Comparison of ENCODE assay signal across 26 mouse cellular contexts in the genomic region with DNA sequence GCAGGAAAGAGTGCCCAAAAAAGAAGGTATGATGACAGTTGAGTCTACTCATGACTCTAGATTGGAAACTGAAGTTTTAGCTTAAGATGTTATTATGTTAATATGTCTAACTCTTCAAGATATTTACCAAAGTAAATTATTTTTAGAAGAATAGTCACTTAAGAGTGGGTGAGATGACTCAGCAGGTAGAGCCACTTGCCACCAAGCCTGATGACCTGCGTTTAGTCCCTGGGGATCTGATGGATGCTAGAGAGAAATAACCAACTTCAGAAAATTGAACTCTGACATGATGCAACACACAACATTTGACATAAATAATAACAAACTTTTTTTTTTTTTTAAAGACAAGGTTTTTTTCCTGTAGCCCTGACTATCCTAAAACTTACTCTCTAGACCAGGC. TPM values are rescaled to one million over a fixed set of nuclear protein-coding genes. Genes with fewer than 3 reads are reported as not detected.
A peak's percentile ranks its signal among the peaks of the same experiment; 100 is the strongest.
DNase-seq lines count a peak whose midpoint lies in the region; ATAC-seq and TF ChIP-seq lines count a peak whose summit lies in the region.
"Had no signal": no experiment of that assay in that cellular context is flagged by ENCODE, and none has a peak within 500 bp of the region (broad histone marks: within the 10 kb centered on the region; RNA-seq: fewer than 3 reads in every experiment).

No protein-coding gene starts in this region.

- WGBS in intestine, postnatal 0 days = 92% methylated on average over 1 of the region's 1 CpGs
- WGBS in intestine, embryonic 15.5 days = 87% methylated on average over 1 of the region's 1 CpGs
- 67% methylated on average over 1 of the region's 1 CpGs for WGBS in liver, embryonic 15.5 days (ENCODE audit: insufficient replicate concordance)

- no peaks in the 10 kb centered on the region for H3K9me3 ChIP-seq in intestine, postnatal 0 days (ENCODE audit: control insufficient read depth)
- no peaks in the 10 kb centered on the region for H3K9me3 ChIP-seq in intestine, embryonic 15.5 days
- H3K9me3 ChIP-seq in liver, embryonic 15.5 days (replicated peaks) = no peaks in the 10 kb centered on the region
- H3K9me3 ChIP-seq: embryonic facial prominence, embryonic 10.5 days; embryonic facial prominence, embryonic 15.5 days; forebrain, embryonic 13.5 days; G1E; heart, embryonic 15.5 days; lung, embryonic 15.5 days; midbrain, embryonic 10.5 days; midbrain, embryonic 15.5 days; neural tube, embryonic 15.5 days had no signal

- no peaks in the 10 kb centered on the region for H3K4me1 ChIP-seq in intestine, postnatal 0 days (replicated peaks; ENCODE audit: control insufficient read depth, insufficient read depth, low read length)
- H3K4me1 ChIP-seq in intestine, embryonic 15.5 days (replicated peaks) = no peaks in the 10 kb centered on the region
- peaks cover 53% of the 10 kb centered on the region for H3K4me1 ChIP-seq in liver, embryonic 15.5 days (replicated peaks)
- H3K4me1 ChIP-seq: embryonic facial prominence, embryonic 10.5 days; embryonic facial prominence, embryonic 15.5 days; forebrain, embryonic 13.5 days; lung, embryonic 15.5 days; midbrain, embryonic 10.5 days; midbrain, embryonic 15.5 days; neural tube, embryonic 15.5 days had no signal

- no peak for ATAC-seq in intestine, postnatal 0 days
- ATAC-seq in intestine, embryonic 15.5 days = no peak
- no peak for ATAC-seq in liver, embryonic 15.5 days (ENCODE audit: insufficient read depth)
- ATAC-seq: forebrain, embryonic 13.5 days; midbrain, embryonic 15.5 days had no signal

- no peaks in the 10 kb centered on the region for H3K27me3 ChIP-seq in intestine, postnatal 0 days (replicated peaks; ENCODE audit: control insufficient read depth, insufficient read depth, low read length)
- H3K27me3 ChIP-seq in intestine, embryonic 15.5 days (replicated peaks) = no peaks in the 10 kb centered on the region
- H3K27me3 ChIP-seq in liver, embryonic 15.5 days = no peaks in the 10 kb centered on the region
- H3K27me3 ChIP-seq: embryonic facial prominence, embryonic 15.5 days; forebrain, embryonic 13.5 days; heart, embryonic 15.5 days; lung, embryonic 15.5 days; midbrain, embryonic 15.5 days; neural tube, embryonic 15.5 days had no signal

- no peak for TF ChIP-seq CTCF in intestine, postnatal 0 days (IDR thresholded peaks at IDR 0.05; ENCODE audit: low read depth)

- H3K4me3 ChIP-seq in intestine, postnatal 0 days (ENCODE audit: low read depth, low read length) = no peak overlapping the region
- no peak overlapping the region for H3K4me3 ChIP-seq in intestine, embryonic 15.5 days (replicated peaks)
- H3K4me3 ChIP-seq in liver, embryonic 15.5 days (replicated peaks) = no peak overlapping the region
- H3K4me3 ChIP-seq: embryonic facial prominence, embryonic 10.5 days; embryonic facial prominence, embryonic 15.5 days; forebrain, embryonic 13.5 days; heart, embryonic 15.5 days; lung, embryonic 15.5 days; midbrain, embryonic 10.5 days; midbrain, embryonic 15.5 days; neural tube, embryonic 15.5 days had no signal

- H3K4me2 ChIP-seq in intestine, postnatal 0 days (replicated peaks; ENCODE audit: low read depth) = no peak overlapping the region
- no peak overlapping the region for H3K4me2 ChIP-seq in intestine, embryonic 15.5 days (replicated peaks)
- H3K4me2 ChIP-seq in liver, embryonic 15.5 days = no peak overlapping the region
- H3K4me2 ChIP-seq: embryonic facial prominence, embryonic 15.5 days; forebrain, embryonic 13.5 days; heart, embryonic 15.5 days; hindbrain, embryonic 14.5 days; lung, embryonic 15.5 days; midbrain, embryonic 15.5 days; neural tube, embryonic 15.5 days had no signal

- H3K27ac ChIP-seq in intestine, postnatal 0 days (ENCODE audit: low read depth, low read length) = 0 out of 2 replicates have a peak overlapping the region, but pooled peaks have one; percentile 35
- no peak overlapping the region for H3K27ac ChIP-seq in intestine, embryonic 15.5 days
- H3K27ac ChIP-seq in liver, embryonic 15.5 days (replicated peaks) = peak overlapping the region; percentile 89
- H3K27ac ChIP-seq: embryonic facial prominence, embryonic 10.5 days; embryonic facial prominence, embryonic 15.5 days; forebrain, embryonic 13.5 days; hindbrain, embryonic 14.5 days; lung, embryonic 15.5 days; midbrain, embryonic 10.5 days; midbrain, embryonic 15.5 days; neural tube, embryonic 15.5 days had no signal

- DNase-seq in liver = peak; percentile 38
- DNase-seq in kidney, adult 8-10 months = no peak
- DNase-seq in left cerebral cortex, adult 9 months (ENCODE audit: low spot score in 2 of 2) = no peak
- DNase-seq: adrenal gland, adult 8-10 months; cerebellum, adult 8-10 months; cerebellum, postnatal 25 days; gastrocnemius, postnatal 14 days; heart, postnatal 4 days; kidney, adult 9 months; kidney, postnatal 25 days; left cerebral cortex, postnatal 4 days; retina, postnatal 1 day; right cerebral cortex, postnatal 14 days had no signal

- H3K36me3 ChIP-seq in intestine, postnatal 0 days (ENCODE audit: control insufficient read depth, insufficient read depth) = peaks cover 70% of the 10 kb centered on the region
- peaks cover 18% of the 10 kb centered on the region for H3K36me3 ChIP-seq in intestine, embryonic 15.5 days
- peaks cover 85% of the 10 kb centered on the region for H3K36me3 ChIP-seq in liver, embryonic 15.5 days (replicated peaks)

- no peak overlapping the region for H3K9ac ChIP-seq in intestine, postnatal 0 days (ENCODE audit: low read depth, low read length)
- H3K9ac ChIP-seq in intestine, embryonic 15.5 days = no peak overlapping the region
- no peak overlapping the region for H3K9ac ChIP-seq in liver, embryonic 15.5 days
- H3K9ac ChIP-seq: embryonic facial prominence, embryonic 15.5 days; forebrain, embryonic 13.5 days; heart, embryonic 15.5 days; hindbrain, embryonic 14.5 days; lung, embryonic 15.5 days; midbrain, embryonic 15.5 days; neural tube, embryonic 15.5 days had no signal

RNA-seq across cellular contexts. Expression of a gene that starts 17.8 kb away (rescaled TPM):
- 153 and 156 TPM in 2 replicates for polyA plus RNA-seq in intestine, postnatal 0 days (2015; fragmentation: Nextera tagmentation; extraction: Ambion mirVana)
- polyA plus RNA-seq in intestine, embryonic 15.5 days (2015; fragmentation: Nextera tagmentation; extraction: Ambion mirVana) = 246 and 258 TPM in 2 replicates
- polyA plus RNA-seq in liver, embryonic 15.5 days (2015; fragmentation: Nextera tagmentation; extraction: Ambion mirVana) = 115 and 117 TPM in 2 replicates

RNA-seq across cellular contexts. Expression of a gene that starts 30.4 kb away (rescaled TPM):
- polyA plus RNA-seq in intestine, postnatal 0 days (2015; fragmentation: Nextera tagmentation; extraction: Ambion mirVana) = 225 and 241 TPM in 2 replicates
- polyA plus RNA-seq in intestine, embryonic 15.5 days (2015; fragmentation: Nextera tagmentation; extraction: Ambion mirVana) = 192 and 216 TPM in 2 replicates
- polyA plus RNA-seq in liver, embryonic 15.5 days (2015; fragmentation: Nextera tagmentation; extraction: Ambion mirVana) = 3.9 and 5.9 TPM in 2 replicates
- polyA plus RNA-seq: G1E had no signal

RNA-seq across cellular contexts. Expression of a gene that starts 54.0 kb away (rescaled TPM):
- 27.8 and 28.2 TPM in 2 replicates for polyA plus RNA-seq in intestine, postnatal 0 days (2015; fragmentation: Nextera tagmentation; extraction: Ambion mirVana)
- 27.1 and 28.4 TPM in 2 replicates for polyA plus RNA-seq in intestine, embryonic 15.5 days (2015; fragmentation: Nextera tagmentation; extraction: Ambion mirVana)
- 46.2 and 47.2 TPM in 2 replicates for polyA plus RNA-seq in liver, embryonic 15.5 days (2015; fragmentation: Nextera tagmentation; extraction: Ambion mirVana)

Comparison
In these comparisons a context has a peak if more than half of its experiments do, and no peak if none do; other contexts are left out.
1. RNA of a gene that starts 30.4 kb away (polyA plus RNA-seq): 225 to 241 TPM in intestine, postnatal 0 days and 192 to 216 TPM in intestine, embryonic 15.5 days; 3.9 to 5.9 TPM in liver, embryonic 15.5 days; every median in the first group is over 10 times any median in the second.